Mouse (Mus musculus): ENCODE data around the gene Adcy6. TPM values are rescaled to one million over a fixed set of nuclear protein-coding genes. Genes with fewer than 3 reads are reported as not detected.
A peak's percentile ranks its signal among the peaks of the same experiment; 100 is the strongest.

Gene Adcy6
- polyA plus RNA-seq, 1 experiment from 2014 or later: 9.9 TPM

GRCm38 (mm10) chr15:98644406-98644805, 34.5 kb upstream of the Adcy6 start:
- Histone ChIP-seq H3K4me3 (ENCODE audit: low read depth, low read length) (no peak overlapping the region), H3K4me1 (ENCODE audit: control insufficient read depth, insufficient read depth, low read length) (no peaks in the 10 kb centered on the region), H3K9me3 (replicated peaks; ENCODE audit: control insufficient read depth, low read length, poor library complexity, severe bottlenecking) (no peaks in the 10 kb centered on the region), H3K27me3 (ENCODE audit: control insufficient read depth, insufficient read depth, low read depth, low read length) (no peaks in the 10 kb centered on the region), H3K4me2 (ENCODE audit: low read length) (no peak overlapping the region), H3K27ac (ENCODE audit: low read length) (0 out of 2 replicates have a peak overlapping the region, but pooled peaks have one; percentile 15), H3K9ac (ENCODE audit: low read depth, low read length) (no peak overlapping the region), H3K36me3 (ENCODE audit: control insufficient read depth, insufficient read depth, low read length) (peaks cover 72% of the 10 kb centered on the region)
- 81% methylated on average over 12 of the region's 12 CpGs for WGBS
- no peak for ATAC-seq

- H3K4me1 ChIP-seq (ENCODE audit: control insufficient read depth, insufficient read depth, low read length): peaks cover 23% of the 10 kb centered on the region
- no peak overlapping the region for H3K4me2 ChIP-seq (ENCODE audit: low read length)
- WGBS: 39% methylated on average over 8 of the region's 8 CpGs
- H3K9me3 ChIP-seq (replicated peaks; ENCODE audit: control insufficient read depth, low read length, poor library complexity, severe bottlenecking): no peaks in the 10 kb centered on the region
- ATAC-seq: no peak
- peaks cover 41% of the 10 kb centered on the region for H3K36me3 ChIP-seq (ENCODE audit: control insufficient read depth, insufficient read depth, low read length)
- no peak overlapping the region for H3K4me3 ChIP-seq (ENCODE audit: low read depth, low read length)
- no peak overlapping the region for H3K27ac ChIP-seq (ENCODE audit: low read length)
- no peak overlapping the region for H3K9ac ChIP-seq (ENCODE audit: low read depth, low read length)
- H3K27me3 ChIP-seq (ENCODE audit: control insufficient read depth, insufficient read depth, low read depth, low read length): no peaks in the 10 kb centered on the region
These were observed 30.3 kb upstream of the Adcy6 start for GRCm38 (mm10) chr15:98640157-98640556.

- H3K4me3 ChIP-seq (ENCODE audit: low read depth, low read length): 0 out of 2 replicates have a peak overlapping the region, but pooled peaks have one; percentile 3
- ATAC-seq: no peak
These were observed 27.3 kb upstream of the Adcy6 start for GRCm38 (mm10) chr15:98637155-98637554.

GRCm38 (mm10) chr15:98636517-98636916, 26.6 kb upstream of the Adcy6 start:
- Histone ChIP-seq H3K4me3 (ENCODE audit: low read depth, low read length) (peak overlapping the region; percentile 84), H3K9ac (ENCODE audit: low read depth, low read length) (peak overlapping the region; percentile 96), H3K4me1 (ENCODE audit: control insufficient read depth, insufficient read depth, low read length) (peaks cover 32% of the 10 kb centered on the region), H3K27ac (ENCODE audit: low read length) (no peak overlapping the region), H3K27me3 (ENCODE audit: control insufficient read depth, insufficient read depth, low read depth, low read length) (no peaks in the 10 kb centered on the region), H3K4me2 (ENCODE audit: low read length) (peak overlapping the region; percentile 69), H3K9me3 (replicated peaks; ENCODE audit: control insufficient read depth, low read length, poor library complexity, severe bottlenecking) (no peaks in the 10 kb centered on the region), H3K36me3 (ENCODE audit: control insufficient read depth, insufficient read depth, low read length) (peaks cover 12% of the 10 kb centered on the region)
- 15% methylated on average over 5 of the region's 5 CpGs for WGBS
- ATAC-seq: no peak

More at GRCm38 (mm10) chr15:98637155-98637554, 27.3 kb upstream of the Adcy6 start:
- peak overlapping the region; percentile 69 for H3K4me2 ChIP-seq (ENCODE audit: low read length)
- WGBS: 30% methylated on average over 3 of the region's 3 CpGs
- H3K9ac ChIP-seq (ENCODE audit: low read depth, low read length): peak overlapping the region; percentile 46
- H3K27me3 ChIP-seq (ENCODE audit: control insufficient read depth, insufficient read depth, low read depth, low read length): no peaks in the 10 kb centered on the region
- no peak overlapping the region for H3K27ac ChIP-seq (ENCODE audit: low read length)
- H3K9me3 ChIP-seq (replicated peaks; ENCODE audit: control insufficient read depth, low read length, poor library complexity, severe bottlenecking): no peaks in the 10 kb centered on the region
- peaks cover 29% of the 10 kb centered on the region for H3K4me1 ChIP-seq (ENCODE audit: control insufficient read depth, insufficient read depth, low read length)
- peaks cover 19% of the 10 kb centered on the region for H3K36me3 ChIP-seq (ENCODE audit: control insufficient read depth, insufficient read depth, low read length)

GRCm38 (mm10) chr15:98635291-98635841, 25.5 kb upstream of the Adcy6 start:
- peak overlapping the region; percentile 69 for H3K4me2 ChIP-seq (ENCODE audit: low read length)
- H3K36me3 ChIP-seq (ENCODE audit: control insufficient read depth, insufficient read depth, low read length): peaks cover 6% of the 10 kb centered on the region
- no peaks in the 10 kb centered on the region for H3K27me3 ChIP-seq (ENCODE audit: control insufficient read depth, insufficient read depth, low read depth, low read length)
- H3K4me1 ChIP-seq (ENCODE audit: control insufficient read depth, insufficient read depth, low read length): peaks cover 36% of the 10 kb centered on the region
- peak overlapping the region; percentile 96 for H3K9ac ChIP-seq (ENCODE audit: low read depth, low read length)
- H3K27ac ChIP-seq (ENCODE audit: low read length): peak overlapping the region; percentile 98
- WGBS: 0% methylated on average over 21 of the region's 21 CpGs
- no peaks in the 10 kb centered on the region for H3K9me3 ChIP-seq (replicated peaks; ENCODE audit: control insufficient read depth, low read length, poor library complexity, severe bottlenecking)
- peak overlapping the region; percentile 84 for H3K4me3 ChIP-seq (ENCODE audit: low read depth, low read length)
- ATAC-seq: peak; percentile 4; the same call in 1 of the 2 replicates

- peak; percentile 65 for ATAC-seq
- peak overlapping the region; percentile 98 for H3K27ac ChIP-seq (ENCODE audit: low read length)
- H3K36me3 ChIP-seq (ENCODE audit: control insufficient read depth, insufficient read depth, low read length): no peaks in the 10 kb centered on the region; the same call in 1 of the 2 replicates
- peaks cover 36% of the 10 kb centered on the region for H3K4me1 ChIP-seq (ENCODE audit: control insufficient read depth, insufficient read depth, low read length)
- peak overlapping the region; percentile 96 for H3K9ac ChIP-seq (ENCODE audit: low read depth, low read length)
- peak overlapping the region; percentile 84 for H3K4me3 ChIP-seq (ENCODE audit: low read depth, low read length)
- under 1% methylated on average over 28 of the region's 65 CpGs for whole genome bisulfite sequencing
- H3K9me3 ChIP-seq (replicated peaks; ENCODE audit: control insufficient read depth, low read length, poor library complexity, severe bottlenecking): no peaks in the 10 kb centered on the region
- H3K27me3 ChIP-seq (ENCODE audit: control insufficient read depth, insufficient read depth, low read depth, low read length): no peaks in the 10 kb centered on the region
- H3K4me2 ChIP-seq (ENCODE audit: low read length): peak overlapping the region; percentile 69
These were observed 24.7 kb upstream of the Adcy6 start for GRCm38 (mm10) chr15:98634541-98635081.

GRCm38 (mm10) chr15:98633822-98634470, 24.1 kb upstream of the Adcy6 start:
- Histone ChIP-seq H3K4me1 (ENCODE audit: control insufficient read depth, insufficient read depth, low read length) (peaks cover 39% of the 10 kb centered on the region), H3K27ac (ENCODE audit: low read length) (peak overlapping the region; percentile 98), H3K4me3 (ENCODE audit: low read depth, low read length) (peak overlapping the region; percentile 84), H3K27me3 (ENCODE audit: control insufficient read depth, insufficient read depth, low read depth, low read length) (no peaks in the 10 kb centered on the region), H3K36me3 (ENCODE audit: control insufficient read depth, insufficient read depth, low read length) (no peaks in the 10 kb centered on the region), H3K4me2 (ENCODE audit: low read length) (peak overlapping the region; percentile 69), H3K9me3 (replicated peaks; ENCODE audit: control insufficient read depth, low read length, poor library complexity, severe bottlenecking) (no peaks in the 10 kb centered on the region), H3K9ac (ENCODE audit: low read depth, low read length) (peak overlapping the region; percentile 96)
- under 1% methylated on average over 25 of the region's 25 CpGs for WGBS
- peak; percentile 3 for ATAC-seq

GRCm38 (mm10) chr15:98632921-98633320, 23.0 kb upstream of the Adcy6 start:
- peak overlapping the region; percentile 98 for H3K27ac ChIP-seq (ENCODE audit: low read length)
- no peaks in the 10 kb centered on the region for H3K27me3 ChIP-seq (ENCODE audit: control insufficient read depth, insufficient read depth, low read depth, low read length)
- peak overlapping the region; percentile 69 for H3K4me2 ChIP-seq (ENCODE audit: low read length)
- H3K9me3 ChIP-seq (replicated peaks; ENCODE audit: control insufficient read depth, low read length, poor library complexity, severe bottlenecking): no peaks in the 10 kb centered on the region
- peaks cover 48% of the 10 kb centered on the region for H3K4me1 ChIP-seq (ENCODE audit: control insufficient read depth, insufficient read depth, low read length)
- ATAC-seq: no peak
- H3K4me3 ChIP-seq (ENCODE audit: low read depth, low read length): peak overlapping the region; percentile 84
- WGBS: 0% methylated on average over 4 of the region's 4 CpGs
- H3K9ac ChIP-seq (ENCODE audit: low read depth, low read length): peak overlapping the region; percentile 96
- no peaks in the 10 kb centered on the region for H3K36me3 ChIP-seq (ENCODE audit: control insufficient read depth, insufficient read depth, low read length)
